15 mouse cellular contexts compared by ENCODE assay signal in genomic region chr7:44916881-44917280, GRCm38 (mm10). TPM values are rescaled to one million over a fixed set of nuclear protein-coding genes. Genes with fewer than 3 reads are reported as not detected.
A peak's percentile ranks its signal among the peaks of the same experiment; 100 is the strongest.
DNase-seq lines count a peak whose midpoint lies in the region; ATAC-seq and TF ChIP-seq lines count a peak whose summit lies in the region.
"Had no signal": no experiment of that assay in that cellular context is flagged by ENCODE, and none has a peak within 500 bp of the region (broad histone marks: within the 10 kb centered on the region; RNA-seq: fewer than 3 reads in every experiment).

No protein-coding gene starts in this region.

- DNase-seq in layer of hippocampus, adult 2 months (ENCODE audit: low spot score in 2 of 2) = no peak
- no peak for DNase-seq in layer of hippocampus, adult 9-11 months
- no peak for DNase-seq in midbrain, embryonic 10.5 days (ENCODE audit: low spot score)
- no peak for DNase-seq in cerebellum, adult 8-10 months
- DNase-seq: heart, postnatal 36 days; kidney, adult 9 months; right cerebral cortex, postnatal 25 days; thymus, adult 18-20 months had no signal

- no peak for TF ChIP-seq CTCF in layer of hippocampus, adult 2 months (conservative IDR thresholded peaks at IDR 0.05)

- H3K27me3 ChIP-seq in hindbrain, embryonic 13.5 days = no peaks in the 10 kb centered on the region
- H3K27me3 ChIP-seq in hindbrain, embryonic 16.5 days (replicated peaks; ENCODE audit: control insufficient read depth, insufficient read depth, low read length) = no peaks in the 10 kb centered on the region
- H3K27me3 ChIP-seq in midbrain, embryonic 16.5 days (ENCODE audit: control insufficient read depth, insufficient read depth, low read depth, low read length) = no peaks in the 10 kb centered on the region
- H3K27me3 ChIP-seq in midbrain, embryonic 10.5 days (ENCODE audit: low read depth, poor library complexity, severe bottlenecking) = no peaks in the 10 kb centered on the region
- H3K27me3 ChIP-seq: embryonic facial prominence, embryonic 15.5 days; liver, embryonic 15.5 days; neural tube, embryonic 12.5 days had no signal

- H3K27ac ChIP-seq in hindbrain, embryonic 13.5 days = no peak overlapping the region
- no peak overlapping the region for H3K27ac ChIP-seq in hindbrain, embryonic 16.5 days (ENCODE audit: low read depth, low read length)
- H3K27ac ChIP-seq in layer of hippocampus, adult 2 months = peak overlapping the region; percentile 89
- H3K27ac ChIP-seq in midbrain, embryonic 16.5 days (ENCODE audit: low read length) = no peak overlapping the region
- H3K27ac ChIP-seq in midbrain, embryonic 10.5 days (replicated peaks) = no peak overlapping the region
- H3K27ac ChIP-seq: liver, embryonic 15.5 days; neural tube, embryonic 12.5 days had no signal

- no peak overlapping the region for H3K4me2 ChIP-seq in hindbrain, embryonic 13.5 days
- no peak overlapping the region for H3K4me2 ChIP-seq in hindbrain, embryonic 16.5 days (ENCODE audit: low read length)
- no peak overlapping the region for H3K4me2 ChIP-seq in midbrain, embryonic 16.5 days (ENCODE audit: low read length)
- H3K4me2 ChIP-seq: embryonic facial prominence, embryonic 15.5 days; liver, embryonic 15.5 days; neural tube, embryonic 12.5 days had no signal

- H3K4me1 ChIP-seq in hindbrain, embryonic 13.5 days (replicated peaks) = 0 out of 2 replicates have a peak, but pooled peaks cover 4% of the 10 kb centered on the region
- no peaks in the 10 kb centered on the region for H3K4me1 ChIP-seq in hindbrain, embryonic 16.5 days (ENCODE audit: control insufficient read depth, insufficient read depth, low read depth, low read length)
- H3K4me1 ChIP-seq in midbrain, embryonic 16.5 days (ENCODE audit: control insufficient read depth, insufficient read depth, low read length) = no peaks in the 10 kb centered on the region
- H3K4me1 ChIP-seq in midbrain, embryonic 10.5 days = no peaks in the 10 kb centered on the region
- H3K4me1 ChIP-seq: neural tube, embryonic 12.5 days had no signal

- no peak overlapping the region for H3K9ac ChIP-seq in hindbrain, embryonic 13.5 days
- H3K9ac ChIP-seq in hindbrain, embryonic 16.5 days (ENCODE audit: low read depth, low read length) = no peak overlapping the region
- no peak overlapping the region for H3K9ac ChIP-seq in midbrain, embryonic 16.5 days (ENCODE audit: low read depth, low read length)
- H3K9ac ChIP-seq: embryonic facial prominence, embryonic 15.5 days; liver, embryonic 15.5 days; neural tube, embryonic 12.5 days had no signal

- no peak overlapping the region for H3K4me3 ChIP-seq in hindbrain, embryonic 13.5 days
- H3K4me3 ChIP-seq in hindbrain, embryonic 16.5 days (ENCODE audit: low read length) = no peak overlapping the region
- H3K4me3 ChIP-seq in layer of hippocampus, adult 2 months = no peak overlapping the region
- no peak overlapping the region for H3K4me3 ChIP-seq in midbrain, embryonic 16.5 days (ENCODE audit: low read depth, low read length)
- H3K4me3 ChIP-seq in midbrain, embryonic 10.5 days = no peak overlapping the region
- H3K4me3 ChIP-seq: embryonic facial prominence, embryonic 15.5 days; liver, embryonic 15.5 days; neural tube, embryonic 12.5 days had no signal

- no peaks in the 10 kb centered on the region for H3K9me3 ChIP-seq in hindbrain, embryonic 13.5 days
- no peaks in the 10 kb centered on the region for H3K9me3 ChIP-seq in hindbrain, embryonic 16.5 days (ENCODE audit: control insufficient read depth, low read length)
- no peaks in the 10 kb centered on the region for H3K9me3 ChIP-seq in midbrain, embryonic 16.5 days (replicated peaks; ENCODE audit: control insufficient read depth, low read length, poor library complexity, severe bottlenecking)
- no peaks in the 10 kb centered on the region for H3K9me3 ChIP-seq in midbrain, embryonic 10.5 days (replicated peaks)
- H3K9me3 ChIP-seq: embryonic facial prominence, embryonic 15.5 days; liver, embryonic 15.5 days; neural tube, embryonic 12.5 days had no signal

- H3K36me3 ChIP-seq in hindbrain, embryonic 13.5 days = peaks cover 51% of the 10 kb centered on the region
- H3K36me3 ChIP-seq in hindbrain, embryonic 16.5 days (ENCODE audit: control insufficient read depth, insufficient read depth, low read length) = peaks cover 15% of the 10 kb centered on the region
- peaks cover 8% of the 10 kb centered on the region; the same call in 1 of the 2 replicates for H3K36me3 ChIP-seq in midbrain, embryonic 16.5 days (ENCODE audit: control insufficient read depth, insufficient read depth, low read length)
- H3K36me3 ChIP-seq in midbrain, embryonic 10.5 days = peaks cover 77% of the 10 kb centered on the region

- WGBS in hindbrain, embryonic 13.5 days = 96% methylated on average over 4 of the region's 4 CpGs
- WGBS in hindbrain, embryonic 16.5 days = 95% methylated on average over 4 of the region's 4 CpGs
- WGBS in midbrain, embryonic 16.5 days = 94% methylated on average over 4 of the region's 4 CpGs
- WGBS in midbrain, embryonic 10.5 days = 89% methylated on average over 4 of the region's 4 CpGs

- peak; percentile 49; the same call in 1 of the 2 replicates for ATAC-seq in hindbrain, embryonic 13.5 days (ENCODE audit: low FRiP score)
- ATAC-seq in hindbrain, embryonic 16.5 days = no peak
- ATAC-seq in midbrain, embryonic 16.5 days = 0 out of 2 replicates have a peak, but pooled peaks have one; percentile 9

RNA-seq across cellular contexts. Expression of gene Ap2a1, which starts 12.4 kb away (rescaled TPM):
- 105 and 108 TPM in 2 replicates for polyA plus RNA-seq in hindbrain, embryonic 13.5 days (2015; fragmentation: Nextera tagmentation; extraction: Ambion mirVana)
- 128 and 133 TPM in 2 replicates for polyA plus RNA-seq in hindbrain, embryonic 16.5 days (2015; fragmentation: Nextera tagmentation; extraction: Ambion mirVana)
- 100 to 1,000 TPM; 298 to 305 TPM for total RNA-seq in layer of hippocampus, adult 2 months (2021)
- 122 and 136 TPM in 2 replicates for polyA plus RNA-seq in midbrain, embryonic 16.5 days (2015; fragmentation: Nextera tagmentation; extraction: Ambion mirVana)
- polyA plus RNA-seq in midbrain, embryonic 10.5 days (2016; fragmentation: Nextera tagmentation; extraction: Ambion mirVana) = 74.2 and 77.0 TPM in 2 replicates

RNA-seq across cellular contexts. Expression of gene Fuz, which starts 21.0 kb away (rescaled TPM):
- 19.3 and 19.8 TPM in 2 replicates for polyA plus RNA-seq in hindbrain, embryonic 13.5 days (2015; fragmentation: Nextera tagmentation; extraction: Ambion mirVana)
- polyA plus RNA-seq in hindbrain, embryonic 16.5 days (2015; fragmentation: Nextera tagmentation; extraction: Ambion mirVana) = 18.1 and 19.6 TPM in 2 replicates
- 10 to 100 TPM; 21.6 to 24.8 TPM for total RNA-seq in layer of hippocampus, adult 2 months (2021)
- 20.0 and 22.3 TPM in 2 replicates for polyA plus RNA-seq in midbrain, embryonic 16.5 days (2015; fragmentation: Nextera tagmentation; extraction: Ambion mirVana)
- polyA plus RNA-seq in midbrain, embryonic 10.5 days (2016; fragmentation: Nextera tagmentation; extraction: Ambion mirVana) = 26.9 and 30.6 TPM in 2 replicates

RNA-seq across cellular contexts. Expression of gene Med25, which starts 24.4 kb away (rescaled TPM):
- 142 and 147 TPM in 2 replicates for polyA plus RNA-seq in hindbrain, embryonic 13.5 days (2015; fragmentation: Nextera tagmentation; extraction: Ambion mirVana)
- 136 and 158 TPM in 2 replicates for polyA plus RNA-seq in hindbrain, embryonic 16.5 days (2015; fragmentation: Nextera tagmentation; extraction: Ambion mirVana)
- 100 to 1,000 TPM; 103 to 107 TPM for total RNA-seq in layer of hippocampus, adult 2 months (2021)
- 153 and 158 TPM in 2 replicates for polyA plus RNA-seq in midbrain, embryonic 16.5 days (2015; fragmentation: Nextera tagmentation; extraction: Ambion mirVana)
- 213 and 220 TPM in 2 replicates for polyA plus RNA-seq in midbrain, embryonic 10.5 days (2016; fragmentation: Nextera tagmentation; extraction: Ambion mirVana)

RNA-seq across cellular contexts. Expression of gene Tsks, which starts 26.1 kb away (rescaled TPM):
- polyA plus RNA-seq in hindbrain, embryonic 13.5 days (2015; fragmentation: Nextera tagmentation; extraction: Ambion mirVana) = 0.17 TPM in 1 of 2 replicates, not detected in the other
- polyA plus RNA-seq in hindbrain, embryonic 16.5 days (2015; fragmentation: Nextera tagmentation; extraction: Ambion mirVana) = 0.15 TPM in 1 of 2 replicates, not detected in the other
- 1 to 10 TPM; 1.3 to 2.0 TPM for total RNA-seq in layer of hippocampus, adult 2 months (2021)
- 0.10 and 0.25 TPM in 2 replicates for polyA plus RNA-seq in midbrain, embryonic 16.5 days (2015; fragmentation: Nextera tagmentation; extraction: Ambion mirVana)
- 0.11 and 0.14 TPM in 2 replicates for polyA plus RNA-seq in midbrain, embryonic 10.5 days (2016; fragmentation: Nextera tagmentation; extraction: Ambion mirVana)
- total RNA-seq: heart, postnatal 36 days; megakaryocyte progenitor cell, adult 5-6 weeks had no signal
- polyA plus RNA-seq: liver, embryonic 15.5 days; neural tube, embryonic 12.5 days had no signal

RNA-seq across cellular contexts. Expression of gene Ptov1, which starts 47.3 kb away (rescaled TPM):
- polyA plus RNA-seq in hindbrain, embryonic 13.5 days (2015; fragmentation: Nextera tagmentation; extraction: Ambion mirVana) = 495 and 503 TPM in 2 replicates
- polyA plus RNA-seq in hindbrain, embryonic 16.5 days (2015; fragmentation: Nextera tagmentation; extraction: Ambion mirVana) = 389 and 459 TPM in 2 replicates
- 100 to 1,000 TPM; 321 to 335 TPM for total RNA-seq in layer of hippocampus, adult 2 months (2021)
- polyA plus RNA-seq in midbrain, embryonic 16.5 days (2015; fragmentation: Nextera tagmentation; extraction: Ambion mirVana) = 419 and 448 TPM in 2 replicates
- 478 and 516 TPM in 2 replicates for polyA plus RNA-seq in midbrain, embryonic 10.5 days (2016; fragmentation: Nextera tagmentation; extraction: Ambion mirVana)
